Mouse (Mus musculus) neural tube, embryonic 11.5 days (tissue): ENCODE measurements at regions not wholly inside any gene's neighbourhood (a gene's known extent, or its start where the extent isn't known, plus 50 kb on each side); places are given as distances from the start of the nearest gene placed in this dataset.

Experiments used
- ATAC-seq: fragments of 200-750 bp; cut with Nextera tagmentation; 2 replicates; pipeline ENCODE4 v1.8.0; 2017; ENCODE audit warnings: moderate number of reproducible peaks, mild to moderate bottlenecking, moderate TSS enrichment, moderate library complexity; ENCODE audit not compliant: insufficient read depth, low FRiP score, low TSS enrichment
- DNase-seq: peaks from one replicate; pipeline ENCODE4 v3.0.0-alpha.2; 2015; ENCODE audit warnings: low spot score
- H3K27ac ChIP-seq: fragments of 300-500 bp; sonication (generic); 2 replicates; pipeline ENCODE4 v1.5.1; 2014; ENCODE audit warnings: low read depth, mild to moderate bottlenecking, low read length
- H3K27me3 ChIP-seq: fragments of 300-500 bp; sonication (generic); 2 replicates; pipeline ENCODE4 v1.6.1; 2014; ENCODE audit warnings: mild to moderate bottlenecking, low read length, mixed read lengths; ENCODE audit not compliant: control insufficient read depth, insufficient read depth
- H3K36me3 ChIP-seq: fragments of 300-500 bp; sonication (generic); 2 replicates; pipeline ENCODE4 v1.6.1; 2014; ENCODE audit warnings: mild to moderate bottlenecking, low read length, moderate library complexity, mixed read lengths; ENCODE audit not compliant: control insufficient read depth, insufficient read depth
- H3K4me1 ChIP-seq: fragments of 300-500 bp; sonication (generic); 2 replicates; pipeline ENCODE4 v1.6.1; 2014; ENCODE audit warnings: low read length, mixed read lengths; ENCODE audit not compliant: control insufficient read depth, insufficient read depth
- H3K4me2 ChIP-seq: fragments of 300-500 bp; sonication (generic); 2 replicates; pipeline ENCODE4 v1.6.1; 2014; ENCODE audit warnings: low read depth, mild to moderate bottlenecking, moderate library complexity
- H3K4me3 ChIP-seq: fragments of 300-500 bp; sonication (generic); 2 replicates; pipeline ENCODE4 v1.5.1; 2014; ENCODE audit warnings: low read depth, low read length
- H3K9ac ChIP-seq: fragments of 300-500 bp; sonication (generic); 2 replicates; pipeline ENCODE4 v1.6.1; 2014; ENCODE audit warnings: mild to moderate bottlenecking, low read length
- H3K9me3 ChIP-seq: fragments of 300-500 bp; sonication (generic); 2 replicates; pipeline ENCODE4 v1.6.1; 2016; ENCODE audit warnings: low read length; ENCODE audit not compliant: control insufficient read depth
- WGBS: fragments of 180-500 bp; shearing (Covaris S2); extraction: QIAGEN DNeasy Blood & Tissue Kit; methylation state at CpG from one replicate; pipeline ENCODE4 v1.1.7; 2014; 5-methylcytosine and 5-hydroxymethylcytosine counted together

GRCm38 (mm10) chr6:143589666-143590065 lies 422.6 kb downstream of the Etnk1 start:
- no peak overlapping the region for H3K4me2 ChIP-seq
- no peaks in the 10 kb centered on the region for H3K9me3 ChIP-seq
- H3K4me3 ChIP-seq = no peak overlapping the region
- no peaks in the 10 kb centered on the region for H3K36me3 ChIP-seq
- no peak overlapping the region for H3K9ac ChIP-seq
- H3K4me1 ChIP-seq = no peaks in the 10 kb centered on the region
- DNase-seq = no peak
- ATAC-seq = no peak
- H3K27ac ChIP-seq = no peak overlapping the region
- 73% methylated on average over 1 of the region's 1 CpGs for WGBS
- no peaks in the 10 kb centered on the region for H3K27me3 ChIP-seq

DNA sequence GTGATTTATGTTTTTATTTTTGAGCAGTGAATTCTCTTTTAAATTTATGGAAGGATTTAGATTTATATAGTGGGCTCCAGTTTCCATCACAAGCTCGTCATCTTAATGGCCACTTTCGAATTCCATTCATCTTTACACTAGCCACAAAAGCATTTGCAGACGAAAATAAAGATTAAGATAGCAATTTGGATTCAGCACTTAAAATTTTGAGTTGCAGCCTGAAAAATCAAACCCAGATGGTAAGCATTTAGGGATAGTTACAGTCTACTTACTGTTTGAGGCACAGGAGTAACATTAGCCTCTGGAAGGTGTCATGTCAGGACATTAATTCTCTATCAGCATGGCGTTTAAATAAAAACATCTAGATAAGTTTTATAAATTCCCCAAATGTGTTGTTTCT lies 423.2 kb downstream of the Etnk1 start:
- 71% methylated on average over 4 of the region's 4 CpGs for WGBS
- Histone ChIP-seq H3K4me2 (no peak overlapping the region), H3K4me3 (no peak overlapping the region), H3K27me3 (no peaks in the 10 kb centered on the region), H3K9me3 (no peaks in the 10 kb centered on the region), H3K9ac (no peak overlapping the region), H3K27ac (no peak overlapping the region), H3K36me3 (no peaks in the 10 kb centered on the region), H3K4me1 (no peaks in the 10 kb centered on the region)
- ATAC-seq (no peak), DNase-seq (no peak)

DNA sequence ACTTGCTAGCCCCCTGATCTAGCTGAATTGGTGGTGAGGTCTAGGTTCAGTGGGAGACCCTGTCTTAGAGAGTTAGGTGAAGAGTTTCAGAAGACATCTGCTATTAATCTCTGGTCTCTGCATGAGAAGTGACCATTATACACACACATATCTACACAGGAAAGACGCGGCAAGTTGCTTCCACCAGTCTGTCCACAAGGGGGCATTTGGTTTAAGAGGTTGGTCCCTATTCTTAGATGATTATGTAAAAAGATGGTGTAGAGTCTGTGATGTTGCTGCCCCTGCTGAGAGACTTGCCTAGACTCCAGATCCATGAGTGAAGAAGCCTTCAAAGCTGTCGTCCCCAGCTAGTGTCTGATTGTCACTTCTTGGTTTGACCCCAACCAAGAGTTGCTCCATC lies 425.5 kb downstream of the Etnk1 start:
- 94% methylated on average over 3 of the region's 3 CpGs for WGBS
- H3K36me3 ChIP-seq = no peaks in the 10 kb centered on the region
- no peaks in the 10 kb centered on the region for H3K9me3 ChIP-seq
- no peak overlapping the region for H3K27ac ChIP-seq
- H3K4me3 ChIP-seq = no peak overlapping the region
- no peaks in the 10 kb centered on the region for H3K4me1 ChIP-seq
- no peak overlapping the region for H3K4me2 ChIP-seq
- no peaks in the 10 kb centered on the region for H3K27me3 ChIP-seq
- ATAC-seq = no peak
- no peak for DNase-seq
- no peak overlapping the region for H3K9ac ChIP-seq

- DNase-seq (no peak), ATAC-seq (no peak)
- Histone ChIP-seq H3K9ac (no peak overlapping the region), H3K27me3 (no peaks in the 10 kb centered on the region), H3K9me3 (no peaks in the 10 kb centered on the region), H3K4me2 (no peak overlapping the region), H3K27ac (no peak overlapping the region), H3K4me3 (no peak overlapping the region), H3K36me3 (no peaks in the 10 kb centered on the region), H3K4me1 (no peaks in the 10 kb centered on the region)
- 73% methylated on average over 2 of the region's 2 CpGs for WGBS
Measured at GRCm38 (mm10) chr6:143595486-143595885, 428.5 kb downstream of the Etnk1 start.

GRCm38 (mm10) chr6:143597414-143597813 lies 430.4 kb downstream of the Etnk1 start:
- ATAC-seq (no peak), DNase-seq (no peak)
- no peaks in the 10 kb centered on the region for H3K4me1 ChIP-seq
- H3K9me3 ChIP-seq = no peaks in the 10 kb centered on the region
- no peaks in the 10 kb centered on the region for H3K27me3 ChIP-seq
- no peak overlapping the region for H3K9ac ChIP-seq
- no peak overlapping the region for H3K4me2 ChIP-seq
- no peaks in the 10 kb centered on the region for H3K36me3 ChIP-seq
- 87% methylated on average over 3 of the region's 3 CpGs for WGBS
- no peak overlapping the region for H3K27ac ChIP-seq
- H3K4me3 ChIP-seq = no peak overlapping the region

DNA sequence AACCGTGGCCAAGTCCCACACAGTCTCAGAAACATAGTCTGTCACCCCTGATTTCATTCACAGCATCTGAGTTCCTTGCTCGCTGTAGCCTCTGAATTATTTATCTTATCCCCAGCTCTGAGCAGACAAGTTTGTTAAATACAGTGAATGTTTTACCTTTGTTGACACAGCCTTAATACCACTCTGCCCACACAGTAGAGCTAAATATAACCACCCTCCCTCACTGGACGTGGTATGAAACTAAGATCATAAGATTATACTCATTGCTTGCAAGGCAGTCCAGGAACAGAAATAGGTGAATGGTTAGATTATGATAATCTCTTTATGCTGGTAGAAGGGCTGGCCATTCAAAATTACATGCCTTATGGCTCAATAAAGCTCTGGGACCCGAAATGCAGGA lies 431.9 kb downstream of the Etnk1 start:
- Histone ChIP-seq H3K9ac (no peak overlapping the region), H3K9me3 (no peaks in the 10 kb centered on the region), H3K27me3 (no peaks in the 10 kb centered on the region), H3K27ac (no peak overlapping the region), H3K4me2 (no peak overlapping the region), H3K36me3 (no peaks in the 10 kb centered on the region), H3K4me1 (no peaks in the 10 kb centered on the region), H3K4me3 (no peak overlapping the region)
- 81% methylated on average over 4 of the region's 4 CpGs for WGBS
- no peak for DNase-seq
- no peak for ATAC-seq

DNA sequence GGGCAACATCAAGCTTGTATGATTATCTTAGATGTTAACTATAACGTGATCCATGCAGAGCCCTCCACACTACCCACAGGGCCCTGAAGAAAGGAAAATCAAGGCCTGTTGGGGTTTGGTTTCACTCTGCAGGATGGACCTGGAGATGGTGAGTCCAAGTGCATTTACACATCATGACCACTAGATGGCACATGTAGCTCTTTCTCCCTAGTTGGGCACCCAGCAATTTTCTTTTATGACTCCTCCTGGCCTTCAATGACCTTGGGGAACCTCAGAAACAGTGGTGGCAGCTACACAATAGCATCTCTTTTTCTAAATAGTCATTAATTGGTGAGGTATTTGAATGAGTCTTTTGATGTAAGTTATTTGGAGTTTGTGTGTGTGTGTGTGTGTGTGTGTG lies 442.1 kb downstream of the Etnk1 start:
- Histone ChIP-seq H3K27ac (no peak overlapping the region), H3K36me3 (no peaks in the 10 kb centered on the region), H3K9me3 (no peaks in the 10 kb centered on the region), H3K27me3 (no peaks in the 10 kb centered on the region), H3K4me2 (no peak overlapping the region), H3K4me3 (no peak overlapping the region), H3K9ac (no peak overlapping the region), H3K4me1 (no peaks in the 10 kb centered on the region)
- DNase-seq = peak; percentile 30
- WGBS = 75% methylated on average over 1 of the region's 1 CpGs
- no peak for ATAC-seq

DNA sequence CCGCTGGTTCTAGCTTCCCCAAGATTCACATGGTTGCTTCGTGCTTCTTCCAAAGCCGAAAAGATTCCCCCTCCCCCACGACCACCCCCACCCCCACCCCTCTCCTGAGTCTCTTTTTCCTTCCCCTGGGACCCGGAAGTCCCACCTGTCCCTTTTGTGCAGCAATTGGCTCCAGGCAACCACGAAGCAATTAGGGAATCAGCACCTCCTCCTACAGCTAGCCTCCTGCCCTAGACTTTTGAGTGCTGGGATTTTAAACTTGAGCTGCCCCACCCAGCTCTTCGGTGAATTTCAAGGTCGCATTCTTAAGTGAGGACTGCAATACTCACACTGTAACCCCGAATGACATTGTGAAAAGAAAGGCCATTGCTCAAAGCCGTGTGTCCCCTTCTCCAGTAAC lies 445.9 kb downstream of the Etnk1 start:
- Histone ChIP-seq H3K9ac (no peak overlapping the region), H3K36me3 (no peaks in the 10 kb centered on the region), H3K4me1 (no peaks in the 10 kb centered on the region), H3K27ac (no peak overlapping the region), H3K9me3 (no peaks in the 10 kb centered on the region), H3K4me3 (no peak overlapping the region), H3K4me2 (no peak overlapping the region), H3K27me3 (no peaks in the 10 kb centered on the region)
- 76% methylated on average over 10 of the region's 10 CpGs for WGBS
- ATAC-seq = no peak
- no peak for DNase-seq

- Histone ChIP-seq H3K4me1 (no peaks in the 10 kb centered on the region), H3K9me3 (no peaks in the 10 kb centered on the region), H3K27me3 (no peaks in the 10 kb centered on the region), H3K4me2 (no peak overlapping the region), H3K4me3 (no peak overlapping the region), H3K9ac (no peak overlapping the region), H3K36me3 (no peaks in the 10 kb centered on the region), H3K27ac (no peak overlapping the region)
- 74% methylated on average over 11 of the region's 11 CpGs for WGBS
- ATAC-seq (no peak), DNase-seq (no peak)
Measured at GRCm38 (mm10) chr6:143614431-143614987, 447.5 kb downstream of the Etnk1 start.
